Mouse (Mus musculus) heart, embryonic 13.5 days (tissue): ENCODE results near the gene Slc25a34. TPM values are rescaled to one million over a fixed set of nuclear protein-coding genes. Genes with fewer than 3 reads are reported as not detected.
A peak's percentile ranks its signal among the peaks of the same experiment; 100 is the strongest.

Experiments used
- ATAC-seq: fragments of 200-750 bp; cut with Nextera tagmentation; 2 replicates; pipeline ENCODE4 v1.8.0; 2017; ENCODE audit warnings: moderate TSS enrichment; ENCODE audit not compliant: insufficient number of reproducible peaks, low FRiP score, low TSS enrichment; ENCODE audit errors: extremely low read depth
- H3K27ac ChIP-seq: fragments of 300-500 bp; sonication (generic); replicated peaks from 2 replicates; pipeline ENCODE4 v1.5.1; 2015; ENCODE audit warnings: moderate library complexity, mild to moderate bottlenecking, inconsistent platforms
- H3K27me3 ChIP-seq: fragments of 300-500 bp; sonication (generic); replicated peaks from 2 replicates; pipeline ENCODE4 v1.6.1; 2015; ENCODE audit warnings: mild to moderate bottlenecking, inconsistent platforms
- H3K36me3 ChIP-seq: fragments of 300-500 bp; sonication (generic); 2 replicates; pipeline ENCODE4 v1.6.1; 2015; ENCODE audit warnings: mild to moderate bottlenecking, inconsistent platforms
- H3K4me1 ChIP-seq: fragments of 300-500 bp; sonication (generic); 2 replicates; pipeline ENCODE4 v1.6.1; 2015; ENCODE audit warnings: inconsistent platforms
- H3K4me2 ChIP-seq: fragments of 300-500 bp; sonication (generic); 2 replicates; pipeline ENCODE4 v1.6.1; 2015; ENCODE audit warnings: inconsistent platforms, mild to moderate bottlenecking, moderate library complexity
- H3K4me3 ChIP-seq: fragments of 300-500 bp; sonication (generic); 2 replicates; pipeline ENCODE4 v1.5.1; 2015; ENCODE audit warnings: moderate library complexity, mild to moderate bottlenecking, inconsistent platforms
- H3K9ac ChIP-seq: fragments of 300-500 bp; sonication (generic); 2 replicates; pipeline ENCODE4 v1.6.1; 2015; ENCODE audit warnings: inconsistent platforms, mild to moderate bottlenecking, moderate library complexity
- H3K9me3 ChIP-seq: fragments of 300-500 bp; sonication (generic); 2 replicates; pipeline ENCODE4 v1.6.1; 2016; ENCODE audit warnings: inconsistent platforms
- WGBS: fragments of 180-500 bp; shearing (Covaris S2); methylation state at CpG from one replicate; pipeline ENCODE4 v1.1.7; 2015; ENCODE audit warnings: mixed read lengths; 5-methylcytosine and 5-hydroxymethylcytosine counted together
- polyA plus RNA-seq: library from polyadenylated mRNA; unstranded; fragments of >200 nt; fragmentation: Nextera tagmentation; extraction: Ambion mirVana; gene quantifications from 2 replicates; pipeline ENCODE4 v1.2.1, GENCODE M21; 2015

The Slc25a34 gene
- polyA plus RNA-seq, 1 experiment from 2014 or later = 0.49 TPM

- 13% methylated on average over 7 of the region's 7 CpGs for WGBS
- Histone ChIP-seq H3K4me3 (no peak overlapping the region), H3K4me1 (peaks cover 35% of the 10 kb centered on the region), H3K9me3 (no peaks in the 10 kb centered on the region), H3K9ac (peak overlapping the region; percentile 64), H3K4me2 (peak overlapping the region; percentile 49), H3K36me3 (peaks cover 63% of the 10 kb centered on the region), H3K27ac (peak overlapping the region; percentile 96), H3K27me3 (no peaks in the 10 kb centered on the region)
- ATAC-seq = peak; percentile 64
These were observed 19.7 kb upstream of the Slc25a34 start for GRCm38 (mm10) chr4:141643118-141643855.

DNA sequence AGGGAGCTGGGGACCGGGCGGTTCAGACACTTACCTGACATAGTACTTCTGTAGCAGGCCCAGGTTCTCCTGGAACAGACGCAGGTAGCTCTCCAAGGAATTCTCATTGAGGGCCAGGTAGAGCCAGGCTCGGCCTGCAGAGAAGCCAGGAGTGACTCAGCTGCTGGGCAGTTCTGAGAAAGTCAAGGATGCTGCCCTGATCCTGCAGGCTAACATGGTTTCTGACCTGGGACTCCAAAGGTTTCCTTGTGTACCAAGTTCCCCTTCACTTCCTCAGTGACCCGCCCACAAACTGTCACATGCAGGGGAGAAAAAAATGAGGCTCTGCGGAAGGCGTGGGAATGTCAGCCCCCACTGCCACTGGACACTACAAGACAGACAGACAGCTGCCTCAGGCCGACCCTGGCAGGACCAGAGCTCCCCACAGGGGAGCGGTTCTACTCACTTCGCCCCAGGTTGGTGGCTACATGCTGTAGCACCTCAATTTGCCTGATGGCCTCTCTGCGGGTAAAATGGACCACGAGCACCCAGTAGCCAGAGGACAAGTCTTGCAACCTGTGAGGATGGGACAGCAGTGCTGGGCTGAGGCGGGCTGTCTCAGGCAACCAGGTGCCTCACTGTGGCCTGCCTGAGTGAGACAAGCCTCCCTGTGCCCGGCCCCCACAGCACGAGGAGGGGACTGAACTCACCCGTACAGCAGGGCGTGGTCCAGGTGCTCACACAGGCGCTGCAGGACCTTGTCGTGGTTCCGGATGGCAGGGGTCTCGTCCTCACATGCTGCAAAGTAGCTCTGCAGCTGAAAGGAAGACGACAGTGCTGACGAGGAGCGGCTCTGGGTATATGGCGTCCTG, 18.6 kb upstream of the Slc25a34 start:
- Histone ChIP-seq H3K4me3 (no peak overlapping the region), H3K27me3 (no peaks in the 10 kb centered on the region), H3K9me3 (no peaks in the 10 kb centered on the region), H3K4me2 (0 out of 2 replicates have a peak overlapping the region, but pooled peaks have one; percentile 49), H3K36me3 (peaks cover 65% of the 10 kb centered on the region), H3K27ac (peak overlapping the region; percentile 96), H3K4me1 (peaks cover 32% of the 10 kb centered on the region), H3K9ac (peak overlapping the region; percentile 71)
- 79% methylated on average over 25 of the region's 25 CpGs for WGBS
- no peak for ATAC-seq

GRCm38 (mm10) chr4:141641353-141641771, 17.7 kb upstream of the Slc25a34 start:
- peak overlapping the region; percentile 96; the same call in 1 of the 2 replicates for H3K27ac ChIP-seq
- H3K9me3 ChIP-seq = no peaks in the 10 kb centered on the region
- no peak overlapping the region for H3K4me3 ChIP-seq
- H3K9ac ChIP-seq = no peak overlapping the region
- H3K36me3 ChIP-seq = peaks cover 65% of the 10 kb centered on the region
- H3K4me1 ChIP-seq = peaks cover 32% of the 10 kb centered on the region
- no peak for ATAC-seq
- H3K4me2 ChIP-seq = no peak overlapping the region
- H3K27me3 ChIP-seq = no peaks in the 10 kb centered on the region
- WGBS = 72% methylated on average over 7 of the region's 7 CpGs

- Histone ChIP-seq H3K4me3 (no peak overlapping the region), H3K4me2 (no peak overlapping the region), H3K36me3 (peaks cover 80% of the 10 kb centered on the region), H3K9ac (no peak overlapping the region), H3K4me1 (peaks cover 34% of the 10 kb centered on the region), H3K27me3 (no peaks in the 10 kb centered on the region), H3K27ac (no peak overlapping the region), H3K9me3 (no peaks in the 10 kb centered on the region)
- 71% methylated on average over 11 of the region's 11 CpGs for WGBS
- ATAC-seq = no peak
These were observed 15.9 kb upstream of the Slc25a34 start for GRCm38 (mm10) chr4:141639474-141639873.

DNA sequence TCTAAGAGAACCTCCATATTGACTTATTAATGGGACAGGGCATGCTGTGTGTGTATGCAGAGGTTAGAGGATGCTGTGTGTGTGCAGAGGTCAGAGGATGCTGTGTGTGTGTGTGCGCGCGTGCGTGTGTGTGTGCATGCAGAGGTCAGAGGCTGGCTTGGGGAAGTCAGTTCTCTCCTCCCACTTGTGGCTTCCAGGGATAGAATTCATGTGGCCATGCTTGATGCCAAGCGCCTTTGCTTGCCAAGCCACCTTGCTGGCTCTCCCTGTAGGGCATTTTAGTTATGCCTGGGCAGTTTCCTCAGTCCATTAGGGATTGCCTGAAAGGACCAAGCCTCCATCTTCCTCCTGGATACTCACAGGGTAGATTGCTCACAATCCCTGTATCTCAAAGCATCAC, 13.1 kb upstream of the Slc25a34 start:
- Histone ChIP-seq H3K27ac (no peak overlapping the region), H3K4me3 (no peak overlapping the region), H3K4me2 (no peak overlapping the region), H3K27me3 (no peaks in the 10 kb centered on the region), H3K9me3 (no peaks in the 10 kb centered on the region), H3K9ac (no peak overlapping the region), H3K4me1 (peaks cover 9% of the 10 kb centered on the region), H3K36me3 (peaks cover 97% of the 10 kb centered on the region)
- no peak for ATAC-seq
- WGBS = 92% methylated on average over 5 of the region's 5 CpGs

GRCm38 (mm10) chr4:141635991-141636390, 12.4 kb upstream of the Slc25a34 start:
- H3K27ac ChIP-seq = no peak overlapping the region
- H3K4me1 ChIP-seq = peaks cover 5% of the 10 kb centered on the region; the same call in 1 of the 2 replicates
- no peaks in the 10 kb centered on the region for H3K27me3 ChIP-seq
- no peak overlapping the region for H3K4me2 ChIP-seq
- no peaks in the 10 kb centered on the region for H3K9me3 ChIP-seq
- 78% methylated on average over 9 of the region's 9 CpGs for WGBS
- peaks cover 97% of the 10 kb centered on the region for H3K36me3 ChIP-seq
- no peak overlapping the region for H3K9ac ChIP-seq
- no peak overlapping the region for H3K4me3 ChIP-seq
- no peak for ATAC-seq

GRCm38 (mm10) chr4:141632111-141632873, 8.7 kb upstream of the Slc25a34 start:
- H3K4me1 ChIP-seq = peaks cover 15% of the 10 kb centered on the region
- no peaks in the 10 kb centered on the region for H3K9me3 ChIP-seq
- no peak overlapping the region for H3K9ac ChIP-seq
- H3K27ac ChIP-seq = no peak overlapping the region
- no peak for ATAC-seq
- H3K4me3 ChIP-seq = no peak overlapping the region
- H3K4me2 ChIP-seq = no peak overlapping the region
- no peaks in the 10 kb centered on the region for H3K27me3 ChIP-seq
- H3K36me3 ChIP-seq = peaks cover 99% of the 10 kb centered on the region
- WGBS = 82% methylated on average over 21 of the region's 21 CpGs

- ATAC-seq = no peak
- 91% methylated on average over 20 of the region's 20 CpGs for WGBS
- peaks cover 99% of the 10 kb centered on the region for H3K36me3 ChIP-seq
- no peak overlapping the region for H3K27ac ChIP-seq
- H3K9me3 ChIP-seq = no peaks in the 10 kb centered on the region
- H3K9ac ChIP-seq = no peak overlapping the region
- no peaks in the 10 kb centered on the region for H3K27me3 ChIP-seq
- peaks cover 15% of the 10 kb centered on the region for H3K4me1 ChIP-seq
- H3K4me2 ChIP-seq = no peak overlapping the region
- no peak overlapping the region for H3K4me3 ChIP-seq
These were observed 7.6 kb upstream of the Slc25a34 start for GRCm38 (mm10) chr4:141631250-141631649.

DNA sequence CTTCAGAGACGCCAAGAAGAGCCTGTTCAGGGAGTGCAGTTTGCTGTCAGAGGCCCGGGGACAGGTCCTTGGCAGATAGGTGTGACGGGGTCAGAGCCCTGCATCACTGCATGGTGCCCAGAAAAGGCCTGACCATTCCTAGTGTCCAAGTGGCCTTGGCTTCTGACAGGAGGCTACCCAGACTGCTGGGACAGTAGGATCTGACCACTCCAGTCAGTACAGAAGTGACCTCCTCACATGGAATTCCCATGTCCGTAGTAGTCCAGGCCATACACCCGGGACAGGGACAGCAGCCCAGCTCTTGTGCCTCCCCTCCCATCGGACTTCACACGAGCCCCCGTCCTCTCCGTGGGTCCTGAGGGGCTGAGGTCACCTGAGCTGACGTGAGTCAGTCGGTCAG, 6.4 kb upstream of the Slc25a34 start:
- H3K4me3 ChIP-seq = no peak overlapping the region
- no peak overlapping the region for H3K9ac ChIP-seq
- no peaks in the 10 kb centered on the region for H3K27me3 ChIP-seq
- no peak overlapping the region for H3K4me2 ChIP-seq
- no peak overlapping the region for H3K27ac ChIP-seq
- ATAC-seq = no peak
- WGBS = 86% methylated on average over 11 of the region's 11 CpGs
- peaks cover 99% of the 10 kb centered on the region for H3K36me3 ChIP-seq
- no peaks in the 10 kb centered on the region for H3K9me3 ChIP-seq
- H3K4me1 ChIP-seq = peaks cover 15% of the 10 kb centered on the region

- H3K36me3 ChIP-seq = peaks cover 97% of the 10 kb centered on the region
- no peak overlapping the region; the same call in 1 of the 2 replicates for H3K9ac ChIP-seq
- no peaks in the 10 kb centered on the region for H3K9me3 ChIP-seq
- no peaks in the 10 kb centered on the region for H3K27me3 ChIP-seq
- H3K4me2 ChIP-seq = no peak overlapping the region
- ATAC-seq = no peak
- 68% methylated on average over 14 of the region's 14 CpGs for WGBS
- no peak overlapping the region for H3K27ac ChIP-seq
- H3K4me1 ChIP-seq = peaks cover 18% of the 10 kb centered on the region
- no peak overlapping the region for H3K4me3 ChIP-seq
These were observed 5.0 kb upstream of the Slc25a34 start for GRCm38 (mm10) chr4:141628661-141629060.

DNA sequence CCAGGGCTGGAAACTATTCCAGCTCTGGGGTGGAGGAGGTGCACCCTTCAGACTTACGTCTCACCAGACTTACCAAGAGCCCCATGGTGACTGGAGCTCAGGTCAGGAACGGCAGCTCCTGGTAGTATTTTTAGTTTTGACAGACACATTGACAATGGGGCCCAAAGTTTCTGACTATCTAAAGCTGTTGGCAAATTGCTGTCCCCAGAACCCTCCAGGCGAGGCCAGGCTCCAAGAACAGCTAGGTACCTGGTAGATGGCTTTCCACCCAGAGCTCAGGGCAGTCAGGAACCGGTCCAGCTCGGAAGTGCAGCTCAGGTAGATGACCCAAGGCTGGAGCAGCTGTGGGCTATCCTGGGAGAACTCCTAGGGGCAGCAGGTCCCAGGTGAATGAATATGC, 3.9 kb upstream of the Slc25a34 start:
- Histone ChIP-seq H3K4me3 (no peak overlapping the region), H3K36me3 (peaks cover 86% of the 10 kb centered on the region), H3K9me3 (no peaks in the 10 kb centered on the region), H3K27me3 (no peaks in the 10 kb centered on the region), H3K9ac (no peak overlapping the region), H3K4me1 (peaks cover 25% of the 10 kb centered on the region), H3K4me2 (no peak overlapping the region), H3K27ac (peak overlapping the region; percentile 32; the same call in 1 of the 2 replicates)
- ATAC-seq = no peak
- 60% methylated on average over 5 of the region's 5 CpGs for WGBS
